Mouse (Mus musculus) embryo, embryonic 11.5 days (tissue): Measurements from ENCODE around the gene Tmprss15.

Source experiments
- DNase-seq: peaks from one replicate; pipeline ENCODE4 v3.0.0-alpha.2; 2012; ENCODE audit warnings: low read depth, low spot score

Gene Tmprss15

GRCm38 (mm10) chr16:79090997-79091396, at the start of gene Tmprss15:
Gene Tmprss15, minus strand, starts transcription at chr16:79091097.
- no peak for DNase-seq

- no peak for DNase-seq
Observed at GRCm38 (mm10) chr16:79114879-79115278, 24.0 kb upstream of the Tmprss15 start.

GRCm38 (mm10) chr16:79109516-79109915, 18.6 kb upstream of the Tmprss15 start:
- DNase-seq, result no peak

- no peak for DNase-seq
Observed at GRCm38 (mm10) chr16:79108969-79109368, 18.1 kb upstream of the Tmprss15 start.

GRCm38 (mm10) chr16:79100325-79100724, 9.4 kb upstream of the Tmprss15 start:
- no peak for DNase-seq

GRCm38 (mm10) chr16:79098321-79098720, 7.4 kb upstream of the Tmprss15 start:
- no peak for DNase-seq

- no peak for DNase-seq
Observed at GRCm38 (mm10) chr16:79086550-79086949, 4.3 kb downstream of the Tmprss15 start.

- DNase-seq, result no peak
Observed at GRCm38 (mm10) chr16:79063848-79064247, 27.0 kb downstream of the Tmprss15 start.

GRCm38 (mm10) chr16:79058775-79059558, 31.9 kb downstream of the Tmprss15 start:
- DNase-seq, result no peak

- no peak for DNase-seq
Observed at GRCm38 (mm10) chr16:79032593-79032992, 58.3 kb downstream of the Tmprss15 start.

- no peak for DNase-seq
Observed at GRCm38 (mm10) chr16:79002812-79003211, 88.1 kb downstream of the Tmprss15 start.

GRCm38 (mm10) chr16:79001679-79002078, 89.2 kb downstream of the Tmprss15 start:
- no peak for DNase-seq

GRCm38 (mm10) chr16:78976384-78976783, 114.5 kb downstream of the Tmprss15 start:
- no peak for DNase-seq

GRCm38 (mm10) chr16:78974099-78974498, 116.8 kb downstream of the Tmprss15 start:
- no peak for DNase-seq

- peak; percentile 20 for DNase-seq
Observed at GRCm38 (mm10) chr16:78969091-78969731, 121.7 kb downstream of the Tmprss15 start.

- no peak for DNase-seq
Observed at GRCm38 (mm10) chr16:78957434-78957833, 133.5 kb downstream of the Tmprss15 start.

GRCm38 (mm10) chr16:78950359-78950758, 140.5 kb downstream of the Tmprss15 start:
- no peak for DNase-seq

GRCm38 (mm10) chr16:78937755-78938154, 153.1 kb downstream of the Tmprss15 start:
- DNase-seq, result no peak

- no peak for DNase-seq
Observed at GRCm38 (mm10) chr16:78934298-78934697, 156.6 kb downstream of the Tmprss15 start.

- no peak for DNase-seq
Observed at GRCm38 (mm10) chr16:78931287-78932025, 159.4 kb downstream of the Tmprss15 start.

- DNase-seq, result peak; percentile 14
Observed at GRCm38 (mm10) chr16:78930382-78931286, 160.3 kb downstream of the Tmprss15 start, which contains the start of gene Chodl. Gene Chodl, plus strand, starts transcription at chr16:78930948.
